Mouse (Mus musculus) liver, embryonic 14.5 days (tissue): ENCODE results near the gene Serpinh1. TPM values are rescaled to one million over a fixed set of nuclear protein-coding genes. Genes with fewer than 3 reads are reported as not detected.

ENCODE experiments used
- ATAC-seq: fragments of 200-750 bp; cut with Nextera tagmentation; 2 replicates; pipeline ENCODE4 v1.8.0; 2017; ENCODE audit warnings: moderate number of reproducible peaks, mild to moderate bottlenecking, moderate library complexity; ENCODE audit not compliant: insufficient read depth
- DNase-seq, 3 experiments: peaks; one replicate each; pipeline ENCODE4 v3.0.0-alpha.2; 2012 to 2013; ENCODE audit warnings: low read depth in 3 of 3, low spot score in 3 of 3
- H3K27ac ChIP-seq: fragments of 300-500 bp; sonication (generic); 2 replicates; pipeline ENCODE4 v1.5.1; 2014; ENCODE audit warnings: moderate library complexity, mild to moderate bottlenecking, control low read depth, inconsistent platforms
- H3K27me3 ChIP-seq: fragments of 300-500 bp; sonication (generic); 2 replicates; pipeline ENCODE4 v1.6.1; 2014; ENCODE audit warnings: mild to moderate bottlenecking, low read length, moderate library complexity; ENCODE audit not compliant: control insufficient read depth, insufficient read depth
- H3K36me3 ChIP-seq: fragments of 300-500 bp; sonication (generic); replicated peaks from 2 replicates; pipeline ENCODE4 v1.6.1; 2014; ENCODE audit warnings: low read depth; ENCODE audit not compliant: control insufficient read depth, insufficient read depth
- H3K4me1 ChIP-seq, 2 experiments: fragments of 200-500 bp in 1 of 2; fragments of 300-500 bp in 1 of 2; sonication (generic) in 1 of 2; replicated peaks; 2 replicates each; pipeline ENCODE4 v1.6.1; 2012 to 2014; ENCODE audit warnings: antibody characterized with exemption in 1 of 2, inconsistent platforms in 1 of 2, low read length in 1 of 2; ENCODE audit not compliant: control insufficient read depth in 2 of 2, insufficient read depth in 2 of 2
- H3K4me2 ChIP-seq: fragments of 300-500 bp; sonication (generic); 2 replicates; pipeline ENCODE4 v1.6.1; 2014; ENCODE audit warnings: low read depth, mild to moderate bottlenecking, control low read depth, moderate library complexity
- H3K4me3 ChIP-seq, 2 experiments: fragments of 200-500 bp in 1 of 2; fragments of 300-500 bp in 1 of 2; sonication (generic) in 1 of 2; 2 replicates each; pipeline ENCODE4 v1.5.1; 2012 to 2014; ENCODE audit warnings: low read depth in 2 of 2, low read length in 2 of 2, mild to moderate bottlenecking in 2 of 2, control low read depth in 1 of 2, inconsistent platforms in 1 of 2, moderate library complexity in 1 of 2; ENCODE audit not compliant: insufficient read depth in 1 of 2
- H3K9ac ChIP-seq: fragments of 300-500 bp; sonication (generic); replicated peaks from 2 replicates; pipeline ENCODE4 v1.6.1; 2014; ENCODE audit warnings: mild to moderate bottlenecking, control low read depth, moderate library complexity
- H3K9me3 ChIP-seq: fragments of 300-500 bp; sonication (generic); 2 replicates; pipeline ENCODE4 v1.6.1; 2016; ENCODE audit warnings: low read length, mixed read lengths; ENCODE audit not compliant: control insufficient read depth
- CTCF ChIP-seq: IDR thresholded peaks from 2 replicates; pipeline ENCODE4 v1.5.1; 2016; ENCODE audit warnings: antibody characterized with exemption, low read depth, control low read depth
- EP300 ChIP-seq: IDR thresholded peaks from 2 replicates; pipeline ENCODE4 v1.6.1; 2016; ENCODE audit warnings: antibody characterized with exemption, low read depth
- WGBS: fragments of 180-500 bp; shearing (Covaris S2); extraction: QIAGEN DNeasy Blood & Tissue Kit; methylation state at CpG from one replicate; pipeline ENCODE4 v1.1.7; 2014; ENCODE audit not compliant: insufficient replicate concordance; 5-methylcytosine and 5-hydroxymethylcytosine counted together
- polyA plus RNA-seq, 2 experiments: library from polyadenylated mRNA; depleted of rRNA in 1 of 2; stranded (reverse) in 1 of 2; unstranded in 1 of 2; fragments of >200 nt; fragmentation: Nextera tagmentation in 1 of 2; extraction: Ambion mirVana in 1 of 2; gene quantifications; 2 replicates each; pipeline versions ENCODE4 v1.2.1 to v1.2.3; 2012 to 2014

Gene Serpinh1
- polyA plus RNA-seq, 2 experiments = 23.4 to 34.9 TPM

DNA sequence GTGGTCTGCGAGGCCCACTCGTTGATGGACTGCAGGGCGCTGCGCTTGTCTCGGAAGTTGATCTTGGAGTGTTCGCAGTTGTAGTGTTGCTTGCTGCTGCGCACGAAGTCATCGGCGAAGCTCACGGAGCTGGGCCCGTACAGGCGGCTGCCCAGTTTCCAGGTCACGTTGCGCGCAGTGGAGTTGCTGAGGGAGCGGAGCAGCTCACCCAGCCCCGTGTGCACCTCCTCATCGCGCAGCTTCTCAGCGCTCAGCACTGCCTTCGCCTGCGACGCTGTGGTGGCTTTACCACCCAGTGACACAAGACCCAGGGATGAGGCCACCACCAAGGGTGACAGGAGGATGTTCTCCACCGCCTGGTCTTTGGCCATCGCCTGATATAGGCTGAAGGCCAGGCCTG is 4.2 kb downstream of the Serpinh1 start:
- H3K27ac ChIP-seq = no peak overlapping the region
- no peaks in the 10 kb centered on the region for H3K4me1 ChIP-seq
- no peaks in the 10 kb centered on the region for H3K9me3 ChIP-seq
- H3K4me2 ChIP-seq = no peak overlapping the region
- no peaks in the 10 kb centered on the region for H3K36me3 ChIP-seq
- ATAC-seq = no peak
- TF ChIP-seq EP300 = no peak
- no peak for TF ChIP-seq CTCF
- H3K4me3 ChIP-seq = no peak overlapping the region
- no peak for DNase-seq
- WGBS = 84% methylated on average over 26 of the region's 26 CpGs
- H3K9ac ChIP-seq = no peak overlapping the region
- peaks cover 6% of the 10 kb centered on the region for H3K27me3 ChIP-seq

DNA sequence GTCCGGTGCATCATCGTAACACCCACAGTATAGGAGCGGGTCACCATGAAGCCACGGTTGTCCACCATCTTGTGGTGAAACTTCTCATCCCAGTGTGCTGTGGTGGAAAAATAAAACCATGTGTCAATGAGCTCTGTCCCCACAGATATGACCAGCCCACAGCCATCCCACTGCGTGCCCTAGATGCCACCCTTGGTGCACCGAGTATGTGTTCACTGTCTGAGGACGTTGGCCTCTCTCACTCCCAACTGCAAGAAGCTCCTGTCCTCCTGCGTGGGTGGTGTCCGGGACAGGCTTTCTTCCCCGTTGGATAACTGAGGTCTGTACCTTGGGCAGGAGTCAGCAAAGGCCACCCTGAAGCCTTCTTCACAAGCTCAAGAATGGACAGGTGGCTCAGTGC is 5.8 kb downstream of the Serpinh1 start:
- TF ChIP-seq EP300 (no peak), CTCF (no peak)

DNA sequence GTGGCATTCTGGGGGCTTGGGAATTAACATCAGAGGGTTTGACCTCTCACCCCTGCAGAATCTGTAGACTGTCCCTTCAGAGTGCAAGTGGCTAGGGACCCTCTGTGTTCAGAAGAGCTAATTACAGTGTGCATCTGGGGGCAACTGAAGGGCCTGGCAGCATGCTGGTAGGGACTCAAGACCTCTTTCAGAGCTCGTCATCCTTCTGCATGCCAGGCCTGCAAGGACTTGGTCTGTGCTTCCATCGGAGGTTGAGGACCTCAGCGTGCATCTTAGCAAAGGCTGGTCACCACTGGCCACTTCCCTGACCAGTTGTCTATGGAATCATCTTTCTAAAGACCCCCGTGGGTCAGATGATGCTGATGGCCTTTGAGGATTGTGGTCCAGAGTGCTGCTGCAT is 9.5 kb downstream of the Serpinh1 start:
- no peak overlapping the region for H3K27ac ChIP-seq
- no peak for ATAC-seq
- H3K4me2 ChIP-seq = no peak overlapping the region
- no peaks in the 10 kb centered on the region for H3K36me3 ChIP-seq
- H3K4me3 ChIP-seq = no peak overlapping the region
- H3K9ac ChIP-seq = no peak overlapping the region
- no peaks in the 10 kb centered on the region for H3K27me3 ChIP-seq
- no peaks in the 10 kb centered on the region for H3K9me3 ChIP-seq
- TF ChIP-seq EP300 (no peak), CTCF (no peak)
- no peaks in the 10 kb centered on the region for H3K4me1 ChIP-seq
- WGBS = 54% methylated on average over 4 of the region's 4 CpGs
- no peak for DNase-seq

More for the DNA sequence above, 5.8 kb downstream of the Serpinh1 start:
- no peaks in the 10 kb centered on the region for H3K4me1 ChIP-seq
- no peaks in the 10 kb centered on the region for H3K36me3 ChIP-seq
- no peak overlapping the region for H3K27ac ChIP-seq
- DNase-seq = no peak
- WGBS = 77% methylated on average over 10 of the region's 10 CpGs
- H3K4me2 ChIP-seq = no peak overlapping the region
- no peak overlapping the region for H3K9ac ChIP-seq
- no peak overlapping the region for H3K4me3 ChIP-seq
- ATAC-seq = no peak
- no peaks in the 10 kb centered on the region for H3K9me3 ChIP-seq
- H3K27me3 ChIP-seq = no peaks in the 10 kb centered on the region

DNA sequence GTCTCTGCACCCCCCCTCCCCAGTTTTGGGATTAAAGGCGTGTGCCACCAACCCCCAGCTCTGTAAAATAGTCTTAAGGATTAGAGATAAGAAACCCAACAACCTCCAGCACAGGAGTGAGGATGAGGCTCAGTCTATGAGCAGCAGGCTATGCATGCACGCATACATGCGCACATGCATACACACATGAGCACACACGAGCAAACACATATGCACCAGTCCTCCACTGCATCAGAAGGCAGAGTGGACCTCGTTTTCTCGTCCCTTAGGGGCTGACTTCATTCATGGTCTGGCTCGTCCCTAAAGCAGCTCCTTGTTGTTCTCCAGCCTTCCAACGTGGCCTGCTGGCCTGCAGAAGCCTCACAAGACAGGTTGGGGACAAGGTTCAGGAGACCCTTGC is 12.3 kb downstream of the Serpinh1 start:
- WGBS = 58% methylated on average over 8 of the region's 8 CpGs
- no peaks in the 10 kb centered on the region for H3K9me3 ChIP-seq
- DNase-seq = no peak
- no peak overlapping the region for H3K4me2 ChIP-seq
- no peak for ATAC-seq
- TF ChIP-seq CTCF = no peak
- no peak for TF ChIP-seq EP300
- H3K4me3 ChIP-seq = no peak overlapping the region
- no peak overlapping the region for H3K27ac ChIP-seq
- no peaks in the 10 kb centered on the region for H3K27me3 ChIP-seq
- H3K36me3 ChIP-seq = no peaks in the 10 kb centered on the region
- no peak overlapping the region for H3K9ac ChIP-seq
- H3K4me1 ChIP-seq = no peaks in the 10 kb centered on the region

DNA sequence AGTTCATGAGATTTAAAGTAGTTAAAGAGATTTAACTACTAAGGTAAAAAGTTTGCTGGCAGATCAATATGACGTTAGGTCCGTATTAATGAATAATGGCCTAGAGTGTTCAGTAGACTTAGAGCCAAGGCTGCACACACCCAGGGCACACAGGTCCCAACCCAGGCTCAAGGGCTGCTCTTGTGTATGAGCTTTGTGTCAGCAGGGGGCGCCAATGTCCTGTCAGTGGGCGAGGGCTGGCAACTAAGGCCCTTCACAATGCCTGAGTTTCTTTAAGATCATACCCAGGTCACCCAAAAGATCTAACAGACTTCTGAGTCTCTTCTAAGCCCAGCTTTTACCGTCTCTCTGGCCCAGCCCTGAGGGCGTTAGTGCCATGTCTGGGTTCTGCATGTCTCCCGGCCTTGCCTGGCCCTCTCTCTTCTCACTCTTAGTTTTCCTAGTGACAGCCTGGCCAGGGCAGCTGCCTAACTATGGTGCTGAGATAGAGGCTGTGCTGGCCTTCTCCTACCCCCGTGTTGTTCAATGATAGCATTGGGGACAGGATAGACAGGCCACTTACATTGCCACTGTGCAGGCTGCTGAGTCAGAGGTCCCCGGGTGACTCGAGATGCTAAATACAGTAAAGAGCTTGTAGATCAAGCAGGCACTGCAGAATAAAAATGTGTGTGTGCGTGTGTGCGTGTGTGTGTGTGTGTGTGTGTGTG is 20.1 kb downstream of the Serpinh1 start:
- TF ChIP-seq EP300 = no peak
- TF ChIP-seq CTCF = peak; percentile 84
- Histone ChIP-seq H3K36me3 (no peaks in the 10 kb centered on the region), H3K27me3 (no peaks in the 10 kb centered on the region), H3K4me2 (no peak overlapping the region), H3K27ac (no peak overlapping the region), H3K4me1 (no peaks in the 10 kb centered on the region), H3K9me3 (no peaks in the 10 kb centered on the region), H3K4me3 (no peak overlapping the region), H3K9ac (no peak overlapping the region)
- WGBS = 34% methylated on average over 12 of the region's 12 CpGs
- no peak for ATAC-seq
- DNase-seq = peak in 2 of 3 experiments; percentile 13 to 31
